Mouse (Mus musculus) neural tube, embryonic 13.5 days (tissue): ENCODE data around the gene Gm3233. TPM values are rescaled to one million over a fixed set of nuclear protein-coding genes. Genes with fewer than 3 reads are reported as not detected.
"Not testable (repeated sequence)": the region's sequence is repeated elsewhere in the genome, so short reads cannot be mapped to it uniquely, and the experiment has no call there.

Experiments used
- ATAC-seq: fragments of 200-750 bp; cut with Nextera tagmentation; 2 replicates; pipeline ENCODE4 v1.8.0; 2017; ENCODE audit warnings: low read depth, mild to moderate bottlenecking, moderate TSS enrichment, moderate library complexity
- H3K27ac ChIP-seq: fragments of 300-500 bp; sonication (generic); replicated peaks from 2 replicates; pipeline ENCODE4 v1.5.1; 2015; ENCODE audit warnings: moderate library complexity, mild to moderate bottlenecking, inconsistent platforms
- H3K27me3 ChIP-seq: fragments of 300-500 bp; sonication (generic); 2 replicates; pipeline ENCODE4 v1.6.1; 2015; ENCODE audit warnings: mild to moderate bottlenecking, inconsistent platforms
- H3K36me3 ChIP-seq: fragments of 300-500 bp; sonication (generic); 2 replicates; pipeline ENCODE4 v1.6.1; 2015; ENCODE audit warnings: mild to moderate bottlenecking, inconsistent platforms
- H3K4me1 ChIP-seq: fragments of 300-500 bp; sonication (generic); replicated peaks from 2 replicates; pipeline ENCODE4 v1.6.1; 2015; ENCODE audit warnings: inconsistent platforms
- H3K4me2 ChIP-seq: fragments of 300-500 bp; sonication (generic); 2 replicates; pipeline ENCODE4 v1.6.1; 2015; ENCODE audit warnings: inconsistent platforms, mild to moderate bottlenecking, moderate library complexity
- H3K4me3 ChIP-seq: fragments of 300-500 bp; sonication (generic); 2 replicates; pipeline ENCODE4 v1.5.1; 2015; ENCODE audit warnings: mild to moderate bottlenecking, inconsistent platforms
- H3K9ac ChIP-seq: fragments of 300-500 bp; sonication (generic); 2 replicates; pipeline ENCODE4 v1.6.1; 2015; ENCODE audit warnings: moderate library complexity, mild to moderate bottlenecking, inconsistent platforms
- H3K9me3 ChIP-seq: fragments of 300-500 bp; sonication (generic); 2 replicates; pipeline ENCODE4 v1.6.1; 2016; ENCODE audit warnings: inconsistent platforms
- WGBS: fragments of 180-500 bp; shearing (Covaris S2); methylation state at CpG from one replicate; pipeline ENCODE4 v1.1.7; 2015; 5-methylcytosine and 5-hydroxymethylcytosine counted together
- polyA plus RNA-seq: library from polyadenylated mRNA; unstranded; fragments of >200 nt; fragmentation: Nextera tagmentation; extraction: Ambion mirVana; gene quantifications from 2 replicates; pipeline ENCODE4 v1.2.1, GENCODE M21; 2015

Gene Gm3233
- polyA plus RNA-seq, 1 experiment from 2014 or later = not detected

- H3K27ac ChIP-seq, H3K9me3 ChIP-seq, H3K4me3 ChIP-seq, ATAC-seq, H3K4me2 ChIP-seq, H3K36me3 ChIP-seq, H3K4me1 ChIP-seq, H3K27me3 ChIP-seq, H3K9ac ChIP-seq: not testable (repeated sequence)
- 71% methylated on average over 1 of the region's 1 CpGs for WGBS
Observed at GRCm38 (mm10) chr10:77771225-77771624, 11.7 kb upstream of the Gm3233 start, which contains the start of gene Gm3238. TSS of gene Gm3238 (minus strand) at chr10:77771325.

- ATAC-seq = no peak
- no peak overlapping the region for H3K9ac ChIP-seq
- no peaks in the 10 kb centered on the region for H3K36me3 ChIP-seq
- 94% methylated on average over 1 of the region's 1 CpGs for WGBS
- no peaks in the 10 kb centered on the region for H3K4me1 ChIP-seq
- H3K27ac ChIP-seq = no peak overlapping the region
- H3K4me2 ChIP-seq = no peak overlapping the region
- H3K4me3 ChIP-seq = no peak overlapping the region
- H3K27me3 ChIP-seq = no peaks in the 10 kb centered on the region
- H3K9me3 ChIP-seq = no peaks in the 10 kb centered on the region
Observed at GRCm38 (mm10) chr10:77769727-77770126, 10.2 kb upstream of the Gm3233 start.

- no peak for ATAC-seq
Observed at GRCm38 (mm10) chr10:77753448-77753847, 6.0 kb downstream of the Gm3233 start.

GRCm38 (mm10) chr10:77752312-77752711 lies 7.2 kb downstream of the Gm3233 start:
- not testable (repeated sequence) for H3K4me2 ChIP-seq, H3K27ac ChIP-seq, H3K4me1 ChIP-seq, H3K9me3 ChIP-seq, ATAC-seq, H3K36me3 ChIP-seq, H3K4me3 ChIP-seq, H3K9ac ChIP-seq, H3K27me3 ChIP-seq
- WGBS = 67% methylated on average over 3 of the region's 3 CpGs

More at GRCm38 (mm10) chr10:77753448-77753847, 6.0 kb downstream of the Gm3233 start:
- H3K27ac ChIP-seq = no peak overlapping the region
- H3K4me2 ChIP-seq = no peak overlapping the region
- no peak overlapping the region for H3K9ac ChIP-seq
- no peaks in the 10 kb centered on the region for H3K27me3 ChIP-seq
- no peaks in the 10 kb centered on the region for H3K36me3 ChIP-seq
- no peak overlapping the region for H3K4me3 ChIP-seq
- no peaks in the 10 kb centered on the region for H3K4me1 ChIP-seq
- H3K9me3 ChIP-seq = no peaks in the 10 kb centered on the region

GRCm38 (mm10) chr10:77751254-77751653 lies 8.2 kb downstream of the Gm3233 start, which contains the start of gene Gm9736:
TSS of gene Gm9736 (minus strand) at chr10:77751354.
- not testable (repeated sequence) for H3K27me3 ChIP-seq, H3K36me3 ChIP-seq, H3K9me3 ChIP-seq, H3K27ac ChIP-seq, H3K4me2 ChIP-seq, H3K4me3 ChIP-seq, H3K4me1 ChIP-seq, ATAC-seq, H3K9ac ChIP-seq
- 67% methylated on average over 1 of the region's 1 CpGs for WGBS

- 79% methylated on average over 1 of the region's 1 CpGs for WGBS
- not testable (repeated sequence) for H3K9ac ChIP-seq, H3K4me1 ChIP-seq, H3K27ac ChIP-seq, ATAC-seq, H3K4me3 ChIP-seq, H3K36me3 ChIP-seq, H3K9me3 ChIP-seq, H3K4me2 ChIP-seq, H3K27me3 ChIP-seq
Observed at GRCm38 (mm10) chr10:77750686-77751085, 8.8 kb downstream of the Gm3233 start.

GRCm38 (mm10) chr10:77741924-77742688 lies 17.4 kb downstream of the Gm3233 start, which contains the start of gene Gm18596:
TSS of gene Gm18596 (minus strand) at chr10:77742638.
- WGBS = 54% methylated on average over 5 of the region's 5 CpGs

GRCm38 (mm10) chr10:77738929-77739328 lies 20.6 kb downstream of the Gm3233 start:
- Histone ChIP-seq H3K36me3 (no peaks in the 10 kb centered on the region), H3K4me3 (no peak overlapping the region), H3K9me3 (peaks cover 4% of the 10 kb centered on the region), H3K4me1 (0 out of 2 replicates have a peak, but pooled peaks cover 5% of the 10 kb centered on the region), H3K9ac (no peak overlapping the region), H3K4me2 (no peak overlapping the region), H3K27me3 (no peaks in the 10 kb centered on the region), H3K27ac (no peak overlapping the region)
- ATAC-seq = no peak
- WGBS = 94% methylated on average over 4 of the region's 4 CpGs

More at GRCm38 (mm10) chr10:77741924-77742688, 17.4 kb downstream of the Gm3233 start, which contains the start of gene Gm18596:
- not testable (repeated sequence) for H3K27me3 ChIP-seq, H3K4me3 ChIP-seq, H3K9ac ChIP-seq, H3K36me3 ChIP-seq, H3K27ac ChIP-seq, H3K9me3 ChIP-seq, ATAC-seq, H3K4me1 ChIP-seq, H3K4me2 ChIP-seq

GRCm38 (mm10) chr10:77735928-77736327 lies 23.6 kb downstream of the Gm3233 start:
- H3K4me3 ChIP-seq = no peak overlapping the region
- peaks cover 4% of the 10 kb centered on the region for H3K9me3 ChIP-seq
- ATAC-seq = no peak
- H3K27ac ChIP-seq = no peak overlapping the region
- H3K4me1 ChIP-seq = no peaks in the 10 kb centered on the region
- H3K9ac ChIP-seq = no peak overlapping the region
- 84% methylated on average over 1 of the region's 1 CpGs for WGBS
- no peaks in the 10 kb centered on the region for H3K36me3 ChIP-seq
- no peaks in the 10 kb centered on the region for H3K27me3 ChIP-seq
- no peak overlapping the region for H3K4me2 ChIP-seq

GRCm38 (mm10) chr10:77729241-77729640 lies 30.2 kb downstream of the Gm3233 start:
- Histone ChIP-seq H3K4me3 (no peak overlapping the region), H3K27ac (no peak overlapping the region), H3K9ac (no peak overlapping the region), H3K36me3 (no peaks in the 10 kb centered on the region), H3K9me3 (no peaks in the 10 kb centered on the region; the same call in 1 of the 2 replicates), H3K4me1 (no peaks in the 10 kb centered on the region), H3K4me2 (no peak overlapping the region), H3K27me3 (no peaks in the 10 kb centered on the region)
- WGBS = 49% methylated on average over 4 of the region's 4 CpGs
- no peak for ATAC-seq

GRCm38 (mm10) chr10:77728280-77728679 lies 31.2 kb downstream of the Gm3233 start:
- Histone ChIP-seq H3K4me2 (no peak overlapping the region), H3K4me1 (no peaks in the 10 kb centered on the region), H3K4me3 (no peak overlapping the region), H3K9me3 (no peaks in the 10 kb centered on the region), H3K27me3 (no peaks in the 10 kb centered on the region), H3K27ac (no peak overlapping the region), H3K9ac (no peak overlapping the region), H3K36me3 (no peaks in the 10 kb centered on the region)
- WGBS = 68% methylated on average over 4 of the region's 4 CpGs
- no peak for ATAC-seq

- Histone ChIP-seq H3K9me3 (no peaks in the 10 kb centered on the region), H3K4me1 (no peaks in the 10 kb centered on the region), H3K4me3 (no peak within 1 kb of the TSS), H3K9ac (no peak within 1 kb of the TSS), H3K4me2 (no peak within 1 kb of the TSS), H3K36me3 (no peaks in the 10 kb centered on the region), H3K27ac (no peak within 1 kb of the TSS), H3K27me3 (no peaks in the 10 kb centered on the region)
- WGBS = 28% methylated on average over 3 of the region's 3 CpGs
- ATAC-seq = no peak
Observed at GRCm38 (mm10) chr10:77726186-77726585, 33.3 kb downstream of the Gm3233 start, which contains the start of gene Gm10100. TSS of gene Gm10100 (plus strand) at chr10:77726486.

- Histone ChIP-seq H3K9ac (no peak overlapping the region), H3K27ac (no peak overlapping the region), H3K9me3 (no peaks in the 10 kb centered on the region), H3K36me3 (no peaks in the 10 kb centered on the region), H3K4me1 (no peaks in the 10 kb centered on the region), H3K4me3 (no peak overlapping the region), H3K4me2 (no peak overlapping the region), H3K27me3 (no peaks in the 10 kb centered on the region)
- 78% methylated on average over 8 of the region's 8 CpGs for whole genome bisulfite sequencing
- no peak for ATAC-seq
Observed at GRCm38 (mm10) chr10:77724855-77725254, 34.6 kb downstream of the Gm3233 start.
